Mouse (Mus musculus) hindbrain, embryonic 12.5 days (tissue): ENCODE data around the gene Tgm6. TPM values are rescaled to one million over a fixed set of nuclear protein-coding genes. Genes with fewer than 3 reads are reported as not detected.

Experiments used
- ATAC-seq: fragments of 200-750 bp; cut with Nextera tagmentation; 2 replicates; pipeline ENCODE4 v1.8.0; 2017; ENCODE audit warnings: moderate TSS enrichment; ENCODE audit not compliant: low FRiP score
- H3K27ac ChIP-seq: fragments of 300-500 bp; sonication (generic); 2 replicates; pipeline ENCODE4 v1.5.1; 2016; ENCODE audit warnings: mild to moderate bottlenecking
- H3K27me3 ChIP-seq: fragments of 300-500 bp; sonication (generic); 2 replicates; pipeline ENCODE4 v1.6.1; 2016; ENCODE audit warnings: mild to moderate bottlenecking
- H3K36me3 ChIP-seq: fragments of 300-500 bp; sonication (generic); 2 replicates; pipeline ENCODE4 v1.6.1; 2016; ENCODE audit warnings: mild to moderate bottlenecking
- H3K4me1 ChIP-seq: fragments of 300-500 bp; sonication (generic); 2 replicates; pipeline ENCODE4 v1.6.1; 2016
- H3K4me2 ChIP-seq: fragments of 300-500 bp; sonication (generic); replicated peaks from 2 replicates; pipeline ENCODE4 v1.6.1; 2016; ENCODE audit warnings: mild to moderate bottlenecking
- H3K4me3 ChIP-seq: fragments of 300-500 bp; sonication (generic); 2 replicates; pipeline ENCODE4 v1.5.1; 2016; ENCODE audit warnings: mild to moderate bottlenecking
- H3K9ac ChIP-seq: fragments of 300-500 bp; sonication (generic); 2 replicates; pipeline ENCODE4 v1.6.1; 2016; ENCODE audit warnings: mild to moderate bottlenecking, moderate library complexity
- H3K9me3 ChIP-seq: fragments of 300-500 bp; sonication (generic); replicated peaks from 2 replicates; pipeline ENCODE4 v1.6.1; 2016; ENCODE audit warnings: mild to moderate bottlenecking
- WGBS: fragments of 180-500 bp; shearing (Covaris S2); methylation state at CpG from one replicate; pipeline ENCODE4 v1.1.7; 2016; 5-methylcytosine and 5-hydroxymethylcytosine counted together
- polyA plus RNA-seq: library from polyadenylated mRNA; unstranded; fragments of >200 nt; fragmentation: Nextera tagmentation; extraction: Ambion mirVana; gene quantifications from 2 replicates; pipeline ENCODE4 v1.2.1, GENCODE M21; 2016

Gene Tgm6
- polyA plus RNA-seq, 1 experiment from 2014 or later: not detected

DNA sequence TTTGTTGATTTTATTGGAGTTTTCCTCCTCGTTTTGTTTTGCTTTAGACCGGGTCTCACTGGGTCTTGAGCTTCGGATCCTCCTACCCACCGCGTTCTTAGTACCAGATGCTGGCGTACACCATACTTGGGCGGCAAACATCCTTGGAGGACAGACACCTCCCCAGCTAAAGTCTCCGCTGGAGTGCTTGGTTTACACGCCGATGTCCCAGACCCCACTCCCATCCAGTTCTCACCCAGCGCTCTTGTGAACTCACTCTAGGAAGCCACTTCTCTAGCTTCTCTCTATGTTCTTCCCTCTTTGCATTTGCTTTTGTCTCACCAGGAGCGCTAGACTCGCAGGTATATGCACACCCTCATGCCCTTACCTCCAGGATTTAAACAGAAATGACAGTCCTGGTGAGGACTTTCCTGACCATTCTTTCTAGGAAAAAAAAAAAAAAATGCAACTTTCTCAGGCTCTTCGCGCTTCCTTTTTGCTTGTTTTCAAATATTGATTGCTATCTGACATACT, 67.3 kb downstream of the Tgm6 start:
- peak overlapping the region; percentile 97 for H3K4me3 ChIP-seq
- peaks cover 18% of the 10 kb centered on the region for H3K36me3 ChIP-seq
- no peaks in the 10 kb centered on the region for H3K27me3 ChIP-seq
- H3K4me1 ChIP-seq: peaks cover 17% of the 10 kb centered on the region
- H3K27ac ChIP-seq: peak overlapping the region; percentile 97
- H3K4me2 ChIP-seq: peak overlapping the region; percentile 84
- H3K9ac ChIP-seq: peak overlapping the region; percentile 53
- no peaks in the 10 kb centered on the region for H3K9me3 ChIP-seq
- WGBS: 1% methylated on average over 15 of the region's 15 CpGs
- ATAC-seq: peak; percentile 78

DNA sequence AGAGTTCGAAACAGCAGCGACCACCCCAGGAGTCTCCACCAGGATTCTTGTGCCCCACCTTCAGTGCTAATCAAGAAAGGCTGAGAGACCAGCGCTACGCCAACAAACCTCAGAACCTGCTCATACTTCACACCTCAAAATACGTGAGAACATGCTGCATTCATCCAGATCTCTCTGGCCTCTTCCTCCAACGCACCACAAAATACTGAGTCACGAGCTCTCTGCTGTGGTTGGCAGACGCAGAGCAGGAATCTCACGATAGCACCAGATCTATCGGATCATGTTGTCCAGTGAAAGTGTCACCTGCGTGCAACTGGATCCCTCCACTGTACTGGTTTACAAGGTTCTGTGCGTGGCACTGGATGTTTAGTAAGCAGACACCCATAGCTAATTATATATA, 76.2 kb downstream of the Tgm6 start:
- ATAC-seq: no peak
- no peaks in the 10 kb centered on the region for H3K36me3 ChIP-seq
- H3K9ac ChIP-seq: no peak overlapping the region
- H3K4me1 ChIP-seq: no peaks in the 10 kb centered on the region
- WGBS: 87% methylated on average over 12 of the region's 12 CpGs
- H3K27ac ChIP-seq: no peak overlapping the region
- H3K4me3 ChIP-seq: no peak overlapping the region
- no peak overlapping the region for H3K4me2 ChIP-seq
- no peaks in the 10 kb centered on the region; the same call in 1 of the 2 replicates for H3K9me3 ChIP-seq
- no peaks in the 10 kb centered on the region for H3K27me3 ChIP-seq

DNA sequence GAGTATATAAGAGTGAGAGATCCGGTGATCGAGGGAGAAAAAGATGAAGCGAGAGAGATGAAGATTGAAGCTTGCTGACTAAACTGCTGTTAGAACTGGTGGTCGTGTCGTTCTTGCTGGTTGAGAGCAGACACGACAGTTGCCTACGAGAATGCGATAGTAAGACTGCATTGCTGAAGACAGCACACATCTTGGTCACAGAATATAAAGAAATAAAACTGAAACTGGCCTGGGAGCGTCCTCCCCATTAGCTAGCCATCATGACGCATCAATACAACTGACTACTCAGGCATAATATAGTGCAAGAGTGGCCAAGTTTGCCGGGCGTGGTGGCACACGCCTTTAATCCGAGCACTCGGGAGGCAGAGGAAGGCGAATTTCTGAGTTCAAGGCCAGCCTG, 82.7 kb downstream of the Tgm6 start, which contains the start of gene Tmc2:
TSS of gene Tmc2 (plus strand) at position 301 of the 400 bp plus-strand sequence.
- no peak within 1 kb of the TSS for H3K27ac ChIP-seq
- no peak within 1 kb of the TSS for H3K4me3 ChIP-seq
- no peaks in the 10 kb centered on the region for H3K27me3 ChIP-seq
- no peaks in the 10 kb centered on the region for H3K36me3 ChIP-seq
- H3K4me1 ChIP-seq: no peaks in the 10 kb centered on the region
- peaks cover 4% of the 10 kb centered on the region for H3K9me3 ChIP-seq
- H3K9ac ChIP-seq: no peak within 1 kb of the TSS
- no peak within 1 kb of the TSS for H3K4me2 ChIP-seq
- 96% methylated on average over 16 of the region's 16 CpGs for WGBS
- no peak for ATAC-seq

DNA sequence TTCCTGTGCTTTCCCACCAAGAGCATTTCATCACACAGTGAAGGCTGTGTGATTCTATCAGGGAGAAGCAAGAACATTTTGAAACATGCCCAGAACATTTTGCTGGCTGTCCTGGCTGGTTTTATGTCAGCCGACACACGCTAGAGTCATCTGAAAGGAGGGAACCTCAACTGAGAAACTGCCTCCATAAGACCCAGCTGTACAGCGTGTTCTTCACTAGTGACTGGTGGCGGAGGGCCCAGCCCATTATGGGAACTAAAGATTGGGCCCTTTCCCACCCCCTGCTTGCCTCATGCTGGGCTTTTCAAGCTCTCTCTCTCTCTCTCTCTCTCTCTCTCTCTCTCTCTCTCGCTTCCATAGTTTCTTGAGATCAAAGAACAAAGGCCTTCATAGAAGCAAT, 88.7 kb downstream of the Tgm6 start:
- H3K27ac ChIP-seq: no peak overlapping the region
- no peaks in the 10 kb centered on the region; the same call in 1 of the 2 replicates for H3K4me1 ChIP-seq
- no peak overlapping the region for H3K4me3 ChIP-seq
- WGBS: 69% methylated on average over 5 of the region's 5 CpGs
- H3K36me3 ChIP-seq: no peaks in the 10 kb centered on the region
- no peaks in the 10 kb centered on the region for H3K27me3 ChIP-seq
- peaks cover 4% of the 10 kb centered on the region; the same call in 1 of the 2 replicates for H3K9me3 ChIP-seq
- no peak overlapping the region for H3K4me2 ChIP-seq
- no peak overlapping the region for H3K9ac ChIP-seq
- ATAC-seq: no peak

Other genes starting within 250 kb of the Tgm6 start
- gene Tgm3, start 100.1 kb upstream of the Tgm6 start, polyA plus RNA-seq: 0.05 TPM in 1 of 2 replicates, not detected in the other
- 440 and 489 TPM in 2 replicates for gene Snrpb, start 67.0 kb downstream of the Tgm6 start, polyA plus RNA-seq
- not detected in 2 replicates for gene Tmc2, start 82.8 kb downstream of the Tgm6 start, polyA plus RNA-seq
- 262 and 300 TPM in 2 replicates for gene Nop56, start 162.0 kb downstream of the Tgm6 start, polyA plus RNA-seq
- 118 and 119 TPM in 2 replicates for gene Idh3b, start 172.1 kb downstream of the Tgm6 start, polyA plus RNA-seq
- 3.4 TPM in 2 replicates for gene Ebf4, start 182.8 kb downstream of the Tgm6 start, polyA plus RNA-seq